Mouse (Mus musculus) E14TG2a.4 (cell line): ENCODE results near the gene Muc1.

Experiments
- H3K27me3 ChIP-seq: 2 replicates; pipeline ENCODE4 v1.6.1; 2014; ENCODE audit warnings: low read length, control low read depth; ENCODE audit not compliant: insufficient read depth
- H3K36me3 ChIP-seq: 2 replicates; pipeline ENCODE4 v1.6.1; 2014; ENCODE audit warnings: low read length, control low read depth; ENCODE audit not compliant: insufficient read depth
- H3K4me1 ChIP-seq: replicated peaks from 2 replicates; pipeline ENCODE4 v1.6.1; 2014; ENCODE audit warnings: low read depth, low read length, control low read depth
- H3K4me3 ChIP-seq: replicated peaks from 2 replicates; pipeline ENCODE4 v1.5.1; 2014; ENCODE audit warnings: mild to moderate bottlenecking, low read length
- H3K9me3 ChIP-seq: 2 replicates; pipeline ENCODE4 v1.6.1; 2014; ENCODE audit warnings: low read length, control low read depth
- CTCF ChIP-seq: conservative IDR thresholded peaks from 2 replicates; pipeline ENCODE4 v1.5.1; 2014; ENCODE audit warnings: low read length
- NANOG ChIP-seq: IDR thresholded peaks from 2 replicates; pipeline ENCODE4 v1.6.1; 2014; ENCODE audit warnings: borderline replicate concordance, low read length, mixed read lengths
- POU5F1 ChIP-seq: IDR thresholded peaks from 2 replicates; pipeline ENCODE4 v1.6.1; 2014; ENCODE audit warnings: low read length, borderline replicate concordance

The Muc1 gene

GRCm38 (mm10) chr3:89228836-89229235 is at the start of gene Muc1:
Gene Muc1 (plus strand): TSS chr3:89229057.
- peaks cover 21% of the 10 kb centered on the region for H3K27me3 ChIP-seq
- peaks cover 3% of the 10 kb centered on the region for H3K36me3 ChIP-seq
- TF ChIP-seq CTCF (no peak), POU5F1 (no peak), NANOG (no peak)
- H3K4me3 ChIP-seq, result peak within 1 kb of the TSS; percentile 80
- H3K4me1 ChIP-seq, result peaks cover 81% of the 10 kb centered on the region
- no peaks in the 10 kb centered on the region for H3K9me3 ChIP-seq

- H3K9me3 ChIP-seq, result no peaks in the 10 kb centered on the region
- TF ChIP-seq NANOG (no peak), CTCF (no peak), POU5F1 (no peak)
- peaks cover 25% of the 10 kb centered on the region for H3K27me3 ChIP-seq
- peak overlapping the region; percentile 85 for H3K4me3 ChIP-seq
- H3K36me3 ChIP-seq, result peaks cover 45% of the 10 kb centered on the region
- H3K4me1 ChIP-seq, result peaks cover 80% of the 10 kb centered on the region
Measured at GRCm38 (mm10) chr3:89181749-89182500, 46.9 kb upstream of the Muc1 start.

GRCm38 (mm10) chr3:89182531-89183057 is 46.3 kb upstream of the Muc1 start:
- TF ChIP-seq NANOG, result no peak
- TF ChIP-seq POU5F1, result no peak
- no peak for TF ChIP-seq CTCF
- Histone ChIP-seq H3K36me3 (peaks cover 45% of the 10 kb centered on the region), H3K27me3 (peaks cover 32% of the 10 kb centered on the region), H3K4me3 (peak overlapping the region; percentile 85), H3K4me1 (peaks cover 86% of the 10 kb centered on the region), H3K9me3 (no peaks in the 10 kb centered on the region)

- TF ChIP-seq NANOG (no peak), POU5F1 (no peak), CTCF (no peak)
- Histone ChIP-seq H3K36me3 (peaks cover 45% of the 10 kb centered on the region), H3K27me3 (peaks cover 39% of the 10 kb centered on the region), H3K9me3 (no peaks in the 10 kb centered on the region), H3K4me3 (peak within 1 kb of the TSS; percentile 85), H3K4me1 (peaks cover 87% of the 10 kb centered on the region)
Measured at GRCm38 (mm10) chr3:89183058-89183958, 45.5 kb upstream of the Muc1 start, which contains the start of gene Fam189b. Gene Fam189b (plus strand): TSS chr3:89183143.

GRCm38 (mm10) chr3:89183959-89184315 is 44.9 kb upstream of the Muc1 start:
- no peak for TF ChIP-seq POU5F1
- TF ChIP-seq CTCF, result no peak
- no peak for TF ChIP-seq NANOG
- no peaks in the 10 kb centered on the region for H3K9me3 ChIP-seq
- H3K4me3 ChIP-seq, result peak overlapping the region; percentile 85
- H3K27me3 ChIP-seq, result peaks cover 41% of the 10 kb centered on the region
- peaks cover 87% of the 10 kb centered on the region for H3K4me1 ChIP-seq
- H3K36me3 ChIP-seq, result peaks cover 39% of the 10 kb centered on the region

GRCm38 (mm10) chr3:89187197-89187596 is 41.7 kb upstream of the Muc1 start:
- Histone ChIP-seq H3K9me3 (no peaks in the 10 kb centered on the region), H3K27me3 (peaks cover 41% of the 10 kb centered on the region), H3K4me3 (peak overlapping the region; percentile 67), H3K36me3 (peaks cover 6% of the 10 kb centered on the region), H3K4me1 (peaks cover 62% of the 10 kb centered on the region)
- TF ChIP-seq POU5F1, result no peak

GRCm38 (mm10) chr3:89187690-89188477 is 41.0 kb upstream of the Muc1 start:
- H3K27me3 ChIP-seq, result peaks cover 41% of the 10 kb centered on the region
- TF ChIP-seq POU5F1, result no peak
- no peak for TF ChIP-seq NANOG
- no peaks in the 10 kb centered on the region for H3K36me3 ChIP-seq
- H3K4me3 ChIP-seq, result peak overlapping the region; percentile 67
- H3K4me1 ChIP-seq, result peaks cover 56% of the 10 kb centered on the region
- H3K9me3 ChIP-seq, result no peaks in the 10 kb centered on the region

- Histone ChIP-seq H3K4me3 (peak overlapping the region; percentile 67), H3K36me3 (no peaks in the 10 kb centered on the region), H3K27me3 (peaks cover 41% of the 10 kb centered on the region), H3K9me3 (no peaks in the 10 kb centered on the region), H3K4me1 (peaks cover 52% of the 10 kb centered on the region)
- TF ChIP-seq NANOG (no peak), CTCF (no peak), POU5F1 (no peak)
Measured at GRCm38 (mm10) chr3:89188478-89188875, 40.4 kb upstream of the Muc1 start.
